Mouse (Mus musculus) stomach, embryonic 15.5 days (tissue): ENCODE data around the gene Krt5. TPM values are rescaled to one million over a fixed set of nuclear protein-coding genes. Genes with fewer than 3 reads are reported as not detected.
"Not testable (repeated sequence)": the region's sequence is repeated elsewhere in the genome, so short reads cannot be mapped to it uniquely, and the experiment has no call there.

ENCODE experiments used
- ATAC-seq: fragments of 200-750 bp; cut with Nextera tagmentation; 2 replicates; pipeline ENCODE4 v1.8.0; 2017; ENCODE audit warnings: low read depth, moderate number of reproducible peaks, moderate TSS enrichment; ENCODE audit not compliant: insufficient read depth, low FRiP score
- H3K27ac ChIP-seq: fragments of 300-500 bp; sonication (generic); 2 replicates; pipeline ENCODE4 v1.5.1; 2015; ENCODE audit warnings: mild to moderate bottlenecking, inconsistent platforms
- H3K27me3 ChIP-seq: fragments of 300-500 bp; sonication (generic); replicated peaks from 2 replicates; pipeline ENCODE4 v1.6.1; 2015; ENCODE audit warnings: inconsistent platforms
- H3K36me3 ChIP-seq: fragments of 300-500 bp; sonication (generic); 2 replicates; pipeline ENCODE4 v1.6.1; 2015; ENCODE audit warnings: inconsistent platforms
- H3K4me1 ChIP-seq: fragments of 300-500 bp; sonication (generic); 2 replicates; pipeline ENCODE4 v1.6.1; 2015; ENCODE audit warnings: inconsistent platforms
- H3K4me2 ChIP-seq: fragments of 300-500 bp; sonication (generic); 2 replicates; pipeline ENCODE4 v1.6.1; 2015; ENCODE audit warnings: mild to moderate bottlenecking, inconsistent platforms
- H3K4me3 ChIP-seq: fragments of 300-500 bp; sonication (generic); replicated peaks from 2 replicates; pipeline ENCODE4 v1.5.1; 2015; ENCODE audit warnings: inconsistent platforms
- H3K9ac ChIP-seq: fragments of 300-500 bp; sonication (generic); 2 replicates; pipeline ENCODE4 v1.6.1; 2015; ENCODE audit warnings: inconsistent platforms
- H3K9me3 ChIP-seq: fragments of 300-500 bp; sonication (generic); 2 replicates; pipeline ENCODE4 v1.6.1; 2016; ENCODE audit warnings: inconsistent platforms
- WGBS: fragments of 180-500 bp; shearing (Covaris S2); methylation state at CpG from one replicate; pipeline ENCODE4 v1.1.7; 2015; 5-methylcytosine and 5-hydroxymethylcytosine counted together
- microRNA-seq: library from miRNA; unstranded; fragments of <30 nt; microRNA quantifications from one replicate; pipeline ENCODE4, GENCODE M21; 2016
- polyA plus RNA-seq: library from polyadenylated mRNA; unstranded; fragments of >200 nt; fragmentation: Nextera tagmentation; extraction: Ambion mirVana; gene quantifications from 2 replicates; pipeline ENCODE4 v1.2.1, GENCODE M21; 2015

Gene Krt5
- polyA plus RNA-seq, 1 experiment from 2014 or later: 301 TPM

DNA sequence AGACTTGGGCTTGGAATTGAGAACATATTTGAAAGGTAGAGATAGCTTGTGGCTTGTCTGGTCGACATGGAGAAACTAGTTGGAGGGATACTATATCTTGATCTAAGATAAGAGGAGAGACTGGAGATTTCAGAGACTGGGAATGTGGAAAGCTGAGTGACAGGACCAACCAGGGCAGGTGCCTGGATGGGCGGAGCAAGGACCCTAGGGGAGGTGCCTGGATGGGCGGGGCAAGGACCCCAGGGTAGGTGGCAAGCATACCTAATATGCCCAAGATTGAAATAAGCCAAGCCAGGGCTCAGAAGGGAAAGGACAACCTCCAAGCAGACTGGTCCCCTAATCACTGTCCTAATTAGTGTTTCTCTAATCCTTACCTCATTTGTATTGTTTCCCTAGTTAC lies 13.5 kb downstream of the Krt5 start:
- no peak overlapping the region for H3K4me2 ChIP-seq
- no peak for ATAC-seq
- H3K36me3 ChIP-seq: no peaks in the 10 kb centered on the region
- H3K4me3 ChIP-seq: no peak overlapping the region
- H3K9ac ChIP-seq: no peak overlapping the region
- H3K27me3 ChIP-seq: no peaks in the 10 kb centered on the region
- no peak overlapping the region for H3K27ac ChIP-seq
- H3K9me3 ChIP-seq: no peaks in the 10 kb centered on the region
- no peaks in the 10 kb centered on the region for H3K4me1 ChIP-seq
- 51% methylated on average over 3 of the region's 3 CpGs for WGBS

GRCm38 (mm10) chr15:101697326-101698188 lies 15.1 kb downstream of the Krt5 start:
- no peak overlapping the region for H3K4me2 ChIP-seq
- H3K27me3 ChIP-seq: no peaks in the 10 kb centered on the region
- no peaks in the 10 kb centered on the region for H3K36me3 ChIP-seq
- no peak overlapping the region for H3K4me3 ChIP-seq
- no peak overlapping the region for H3K27ac ChIP-seq
- WGBS: 63% methylated on average over 8 of the region's 8 CpGs
- no peak overlapping the region for H3K9ac ChIP-seq
- ATAC-seq: no peak
- no peaks in the 10 kb centered on the region for H3K4me1 ChIP-seq
- H3K9me3 ChIP-seq: no peaks in the 10 kb centered on the region

DNA sequence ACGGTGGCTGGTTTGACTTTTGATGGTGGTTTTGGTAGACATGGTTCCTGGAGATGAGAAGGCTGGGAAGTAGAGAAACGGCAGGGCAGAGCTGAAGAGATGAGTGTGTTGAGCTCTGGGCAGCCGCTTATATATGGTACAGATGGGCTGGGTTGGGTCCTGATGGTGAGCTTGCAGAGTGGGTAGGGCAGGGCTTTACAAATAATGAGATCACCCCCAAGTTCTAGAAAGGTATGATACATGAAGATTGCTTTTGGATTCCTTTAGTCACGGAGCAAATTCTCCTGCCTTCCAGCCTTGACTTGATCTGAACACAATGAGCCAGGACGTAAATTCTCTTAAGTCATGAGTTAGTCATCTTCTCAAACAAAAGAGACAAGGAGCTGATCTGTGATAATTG lies 18.5 kb downstream of the Krt5 start, which contains the start of gene Krt6a:
TSS of gene Krt6a (minus strand) at position 101 of the 400 bp plus-strand sequence.
- H3K4me3 ChIP-seq: no peak within 1 kb of the TSS
- no peaks in the 10 kb centered on the region for H3K4me1 ChIP-seq
- 78% methylated on average over 5 of the region's 5 CpGs for WGBS
- no peaks in the 10 kb centered on the region for H3K9me3 ChIP-seq
- no peak within 1 kb of the TSS for H3K27ac ChIP-seq
- no peak within 1 kb of the TSS for H3K4me2 ChIP-seq
- no peaks in the 10 kb centered on the region for H3K27me3 ChIP-seq
- H3K36me3 ChIP-seq: no peaks in the 10 kb centered on the region
- H3K9ac ChIP-seq: no peak within 1 kb of the TSS
- no peak for ATAC-seq

DNA sequence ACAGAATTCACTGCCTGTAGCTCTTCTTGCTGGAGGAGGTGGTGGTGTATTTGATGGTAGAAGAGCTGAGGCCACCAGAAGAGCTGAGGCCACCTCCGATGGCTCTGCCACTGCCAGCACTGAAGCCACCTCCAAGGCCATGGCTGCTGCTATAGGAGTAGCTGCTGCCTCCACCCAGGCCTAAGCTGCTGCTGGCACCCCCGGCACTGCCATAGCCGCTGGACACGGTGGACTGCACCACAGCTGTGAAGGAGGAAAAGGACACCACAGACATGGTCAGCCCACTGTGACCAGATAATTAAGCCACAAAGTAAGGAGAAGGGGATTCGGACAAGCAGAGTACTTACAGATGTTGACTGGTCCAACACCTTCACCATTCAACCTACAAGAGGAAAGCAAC lies 22.2 kb downstream of the Krt5 start:
- not testable (repeated sequence) for H3K4me2 ChIP-seq, H3K4me3 ChIP-seq, H3K9ac ChIP-seq, H3K36me3 ChIP-seq, H3K27ac ChIP-seq, H3K4me1 ChIP-seq, ATAC-seq, H3K9me3 ChIP-seq, H3K27me3 ChIP-seq
- 94% methylated on average over 5 of the region's 5 CpGs for WGBS

DNA sequence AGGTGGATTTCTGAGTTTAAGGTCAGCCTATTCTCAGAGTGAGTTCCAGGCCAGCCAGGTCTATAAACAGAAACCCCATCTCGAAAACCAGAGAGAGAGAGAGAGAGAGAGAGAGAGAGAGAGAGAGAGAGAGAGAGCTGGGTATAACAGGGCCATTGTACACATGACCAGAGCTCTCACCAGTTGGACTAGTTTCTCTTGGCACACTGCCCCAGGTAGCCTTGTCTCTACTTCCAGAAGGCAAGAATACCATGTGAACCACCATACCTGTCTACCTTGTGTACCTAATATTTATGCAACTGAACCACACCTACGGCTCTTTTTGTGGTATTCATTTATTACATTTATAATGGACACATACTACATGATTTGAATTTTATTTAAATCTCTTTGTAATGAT lies 24.5 kb downstream of the Krt5 start:
- no peak for ATAC-seq
- Histone ChIP-seq H3K9ac (no peak overlapping the region), H3K36me3 (no peaks in the 10 kb centered on the region), H3K9me3 (no peaks in the 10 kb centered on the region), H3K27me3 (no peaks in the 10 kb centered on the region), H3K4me2 (no peak overlapping the region), H3K27ac (no peak overlapping the region), H3K4me3 (no peak overlapping the region), H3K4me1 (no peaks in the 10 kb centered on the region)
- 63% methylated on average over 2 of the region's 2 CpGs for WGBS

GRCm38 (mm10) chr15:101680187-101680586 lies 32.5 kb downstream of the Krt5 start, which contains the start of gene Krt6b:
Krt6b (minus strand) TSS chr15:101680287.
- WGBS: 55% methylated on average over 2 of the region's 2 CpGs
- Histone ChIP-seq H3K36me3 (no peaks in the 10 kb centered on the region), H3K9me3 (no peaks in the 10 kb centered on the region), H3K9ac (no peak within 1 kb of the TSS), H3K27me3 (no peaks in the 10 kb centered on the region), H3K4me3 (no peak within 1 kb of the TSS), H3K27ac (no peak within 1 kb of the TSS), H3K4me1 (no peaks in the 10 kb centered on the region), H3K4me2 (no peak within 1 kb of the TSS)
- no peak for ATAC-seq

GRCm38 (mm10) chr15:101675978-101676377 lies 36.7 kb downstream of the Krt5 start:
- Histone ChIP-seq H3K4me3 (no peak overlapping the region), H3K9ac (no peak overlapping the region), H3K27me3 (no peaks in the 10 kb centered on the region), H3K4me2 (no peak overlapping the region), H3K9me3 (no peaks in the 10 kb centered on the region), H3K4me1 (no peaks in the 10 kb centered on the region), H3K27ac (no peak overlapping the region), H3K36me3 (no peaks in the 10 kb centered on the region)
- no peak for ATAC-seq
- 76% methylated on average over 1 of the region's 1 CpGs for WGBS

Small RNAs within 50 kb of the gene (microRNA-seq; reads per million reads assigned to microRNA genes)
- gene Gm44323 (not detected), gene Gm44342 (not detected), gene Gm44383 (not detected)

Other genes with a start within 250 kb of the Krt5 start
- gene Krt81, start 249.1 kb downstream of the Krt5 start, polyA plus RNA-seq: not detected in 2 replicates
- 0.06 TPM in 1 of 2 replicates, not detected in the other for gene Krt86, start 239.4 kb downstream of the Krt5 start, polyA plus RNA-seq
- gene Krt83, start 221.4 kb downstream of the Krt5 start, polyA plus RNA-seq: 0.10 and 0.30 TPM in 2 replicates
- not detected in 2 replicates for gene Gm49425, start 195.6 kb downstream of the Krt5 start, polyA plus RNA-seq
- not detected in 2 replicates for gene Krt84, start 180.1 kb downstream of the Krt5 start, polyA plus RNA-seq
- not detected in 2 replicates for gene Krt82, start 162.2 kb downstream of the Krt5 start, polyA plus RNA-seq
- 0.10 and 0.19 TPM in 2 replicates for gene Krt90, start 149.9 kb downstream of the Krt5 start, polyA plus RNA-seq
- gene Krt75, start 139.0 kb downstream of the Krt5 start, polyA plus RNA-seq: 0.21 and 0.34 TPM in 2 replicates
- not detected in 2 replicates for gene Gm5414, start 84.7 kb downstream of the Krt5 start, polyA plus RNA-seq
- 0.08 TPM in 1 of 2 replicates, not detected in the other for gene Gm5478, start 65.5 kb downstream of the Krt5 start, polyA plus RNA-seq
- 1.4 and 3.4 TPM in 2 replicates for gene Krt6b, start 32.6 kb downstream of the Krt5 start, polyA plus RNA-seq
- 90.3 and 179 TPM in 2 replicates for gene Krt6a, start 18.6 kb downstream of the Krt5 start, polyA plus RNA-seq
- gene Krt71, start 30.2 kb upstream of the Krt5 start, polyA plus RNA-seq: not detected in 2 replicates
- gene Krt72, start 73.6 kb upstream of the Krt5 start, polyA plus RNA-seq: not detected in 2 replicates
- gene Krt73, start 89.4 kb upstream of the Krt5 start, polyA plus RNA-seq: not detected in 2 replicates
- gene Krt2, start 105.3 kb upstream of the Krt5 start, polyA plus RNA-seq: not detected in 2 replicates
- gene Krt1, start 137.9 kb upstream of the Krt5 start, polyA plus RNA-seq: 1.8 and 2.7 TPM in 2 replicates
- gene Krt77, start 156.8 kb upstream of the Krt5 start, polyA plus RNA-seq: 0.06 and 0.14 TPM in 2 replicates
- not detected in 2 replicates for gene Krt76, start 180.0 kb upstream of the Krt5 start, polyA plus RNA-seq
- 390 and 937 TPM in 2 replicates for gene Krt4, start 211.8 kb upstream of the Krt5 start, polyA plus RNA-seq
- 1.2 and 1.6 TPM in 2 replicates for gene Krt79, start 227.4 kb upstream of the Krt5 start, polyA plus RNA-seq
- gene Krt78, start 241.4 kb upstream of the Krt5 start, polyA plus RNA-seq: 2.3 and 5.7 TPM in 2 replicates